Mouse (Mus musculus) limb, embryonic 10.5 days (tissue): ENCODE measurements around the gene Mark4. TPM values are rescaled to one million over a fixed set of nuclear protein-coding genes. Genes with fewer than 3 reads are reported as not detected.
A peak's percentile ranks its signal among the peaks of the same experiment; 100 is the strongest.

ENCODE experiments used
- DNase-seq: peaks from one replicate; pipeline ENCODE4 v3.0.0-alpha.2; 2017; ENCODE audit warnings: low spot score
- H3K27ac ChIP-seq: fragments of 300-500 bp; sonication (generic); 2 replicates; pipeline ENCODE4 v1.5.1; 2016; ENCODE audit warnings: mild to moderate bottlenecking
- H3K27me3 ChIP-seq: fragments of 300-500 bp; sonication (generic); 2 replicates; pipeline ENCODE4 v1.6.1; 2016; ENCODE audit warnings: low read depth, mild to moderate bottlenecking; ENCODE audit not compliant: poor library complexity, severe bottlenecking
- H3K36me3 ChIP-seq: fragments of 300-500 bp; sonication (generic); 2 replicates; pipeline ENCODE4 v1.6.1; 2016; ENCODE audit warnings: mild to moderate bottlenecking, moderate library complexity
- H3K4me1 ChIP-seq: fragments of 300-500 bp; sonication (generic); 2 replicates; pipeline ENCODE4 v1.6.1; 2016
- H3K4me3 ChIP-seq: fragments of 300-500 bp; sonication (generic); 2 replicates; pipeline ENCODE4 v1.5.1; 2016; ENCODE audit warnings: mild to moderate bottlenecking, moderate library complexity
- H3K9me3 ChIP-seq: fragments of 300-500 bp; sonication (generic); replicated peaks from 2 replicates; pipeline ENCODE4 v1.6.1; 2016; ENCODE audit warnings: mild to moderate bottlenecking
- WGBS: fragments of 180-500 bp; shearing (Covaris S2); methylation state at CpG from one replicate; pipeline ENCODE4 v1.1.7; 2016; 5-methylcytosine and 5-hydroxymethylcytosine counted together
- polyA plus RNA-seq: library from polyadenylated mRNA; unstranded; fragments of >200 nt; fragmentation: Nextera tagmentation; extraction: Ambion mirVana; gene quantifications from 2 replicates; pipeline ENCODE4 v1.2.1, GENCODE M21; 2016

Mark4 gene
- polyA plus RNA-seq, 1 experiment from 2014 or later = 8.0 TPM

- Histone ChIP-seq H3K4me1 (peaks cover 15% of the 10 kb centered on the region), H3K36me3 (no peaks in the 10 kb centered on the region), H3K27ac (no peak overlapping the region), H3K4me3 (peak overlapping the region; percentile 44), H3K27me3 (peaks cover 67% of the 10 kb centered on the region), H3K9me3 (no peaks in the 10 kb centered on the region)
- WGBS = 7% methylated on average over 31 of the region's 31 CpGs
- DNase-seq = peak; percentile 54
These were observed 30.9 kb upstream of the Mark4 start for GRCm38 (mm10) chr7:19489525-19489924.

DNA sequence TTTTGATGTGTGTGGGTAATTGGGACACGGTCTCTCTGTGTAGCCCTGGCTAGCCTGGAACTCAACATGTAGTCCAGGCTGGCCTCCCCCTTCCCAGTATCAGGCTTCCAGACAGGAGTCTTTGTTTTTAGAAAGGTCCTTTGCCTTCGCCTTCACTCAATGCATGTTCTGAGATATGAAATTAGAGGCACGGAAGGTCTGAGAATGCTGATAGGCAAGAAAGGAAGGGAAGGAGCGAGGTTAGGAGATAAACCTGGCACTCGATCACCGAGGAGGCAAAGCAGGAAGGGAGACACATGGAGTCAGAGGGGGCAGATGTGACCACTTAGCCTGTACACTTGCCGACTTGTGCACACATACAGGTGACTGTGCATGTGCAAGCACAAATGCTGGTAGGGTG lies 27.9 kb upstream of the Mark4 start:
- Histone ChIP-seq H3K4me3 (no peak overlapping the region), H3K9me3 (no peaks in the 10 kb centered on the region), H3K27ac (no peak overlapping the region), H3K36me3 (no peaks in the 10 kb centered on the region), H3K4me1 (peaks cover 9% of the 10 kb centered on the region), H3K27me3 (peaks cover 49% of the 10 kb centered on the region)
- DNase-seq = no peak
- WGBS = 88% methylated on average over 7 of the region's 7 CpGs

DNA sequence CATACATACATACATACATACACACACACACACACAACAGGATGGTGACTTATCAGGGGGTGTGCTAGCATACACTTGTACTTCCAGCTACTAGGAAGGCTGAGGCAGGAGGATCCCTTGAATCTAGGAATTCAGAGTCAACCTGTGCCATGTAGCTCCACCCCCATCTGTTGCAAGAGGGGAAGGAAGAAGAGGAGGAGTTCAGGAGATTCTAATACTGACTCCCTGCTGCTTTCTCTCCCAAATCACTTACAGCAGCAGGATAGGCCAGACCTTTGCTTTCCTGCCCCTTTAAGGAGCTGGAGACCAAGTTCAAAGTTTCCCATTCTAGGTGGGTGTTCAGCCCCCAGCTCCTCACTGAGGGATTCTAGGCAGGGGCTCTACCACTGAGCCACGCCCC lies 26.9 kb upstream of the Mark4 start:
- no peak for DNase-seq
- Histone ChIP-seq H3K27me3 (peaks cover 39% of the 10 kb centered on the region), H3K4me3 (no peak overlapping the region), H3K36me3 (no peaks in the 10 kb centered on the region), H3K4me1 (peaks cover 6% of the 10 kb centered on the region), H3K27ac (no peak overlapping the region), H3K9me3 (no peaks in the 10 kb centered on the region)
- WGBS = 94% methylated on average over 1 of the region's 1 CpGs

DNA sequence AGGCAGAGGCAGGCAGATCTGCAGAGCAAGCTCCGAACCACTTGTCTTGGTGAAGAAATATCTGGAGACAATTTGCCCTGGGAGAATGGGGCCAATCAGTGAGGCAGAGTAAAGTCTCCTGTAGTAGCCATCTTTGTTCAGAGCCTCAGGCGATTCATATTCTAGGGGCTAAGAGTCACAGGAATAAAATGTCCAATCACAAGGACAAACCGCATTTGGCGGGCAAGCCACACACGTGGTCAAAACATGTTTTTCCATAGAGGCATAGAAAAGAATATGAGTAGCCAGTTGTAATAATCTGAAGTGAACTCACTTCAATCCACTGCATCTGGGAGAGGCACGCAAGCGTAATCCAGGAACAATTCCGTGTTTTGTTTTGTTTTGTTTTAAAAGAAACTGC lies 24.7 kb upstream of the Mark4 start:
- peaks cover 18% of the 10 kb centered on the region for H3K27me3 ChIP-seq
- no peak overlapping the region for H3K4me3 ChIP-seq
- H3K27ac ChIP-seq = no peak overlapping the region
- H3K9me3 ChIP-seq = no peaks in the 10 kb centered on the region
- no peak for DNase-seq
- peaks cover under 1% of the 10 kb centered on the region; the same call in 1 of the 2 replicates for H3K4me1 ChIP-seq
- WGBS = 85% methylated on average over 8 of the region's 8 CpGs
- H3K36me3 ChIP-seq = no peaks in the 10 kb centered on the region

DNA sequence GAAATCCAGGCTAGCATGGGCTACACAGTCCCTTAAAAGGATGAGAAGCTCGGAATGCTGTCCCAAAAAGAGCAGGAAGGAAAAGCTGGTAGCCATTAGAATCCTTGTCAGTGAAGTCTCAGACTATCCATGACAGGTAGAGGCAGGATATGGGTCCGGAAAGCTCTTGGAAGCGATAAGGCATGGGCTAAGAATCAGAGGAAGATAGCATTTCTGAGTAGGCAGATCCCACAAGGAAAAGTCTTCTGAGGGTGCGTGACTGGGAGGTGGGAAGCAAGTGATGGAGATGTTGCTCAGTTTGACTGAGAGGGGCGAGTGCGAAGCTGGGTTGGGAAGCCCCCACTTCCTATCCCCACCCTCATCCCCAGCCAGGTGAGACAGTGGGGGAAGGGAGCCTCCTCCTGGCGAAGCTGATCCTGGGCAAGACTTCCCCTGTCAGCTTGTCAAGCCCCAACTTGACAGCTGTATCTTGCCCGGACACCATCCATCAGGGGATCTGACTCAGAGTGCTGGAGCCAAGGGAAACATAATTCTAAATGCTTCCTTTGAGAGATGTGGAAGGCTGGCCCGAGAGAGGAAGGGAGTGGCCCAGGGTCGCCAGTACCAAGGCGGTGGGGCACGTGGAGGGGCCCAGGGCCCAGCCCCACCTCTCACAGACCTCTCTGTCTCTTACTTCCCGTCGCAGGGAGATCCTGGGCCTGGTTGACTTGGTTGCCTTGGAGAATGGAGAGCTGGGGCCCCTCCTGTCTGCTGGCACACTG lies 19.2 kb upstream of the Mark4 start:
- WGBS = 24% methylated on average over 14 of the region's 14 CpGs
- no peak for DNase-seq
- no peak overlapping the region for H3K27ac ChIP-seq
- H3K9me3 ChIP-seq = no peaks in the 10 kb centered on the region
- peaks cover 19% of the 10 kb centered on the region for H3K4me1 ChIP-seq
- peaks cover 53% of the 10 kb centered on the region for H3K27me3 ChIP-seq
- no peak overlapping the region for H3K4me3 ChIP-seq
- H3K36me3 ChIP-seq = 0 out of 2 replicates have a peak, but pooled peaks cover 2% of the 10 kb centered on the region

DNA sequence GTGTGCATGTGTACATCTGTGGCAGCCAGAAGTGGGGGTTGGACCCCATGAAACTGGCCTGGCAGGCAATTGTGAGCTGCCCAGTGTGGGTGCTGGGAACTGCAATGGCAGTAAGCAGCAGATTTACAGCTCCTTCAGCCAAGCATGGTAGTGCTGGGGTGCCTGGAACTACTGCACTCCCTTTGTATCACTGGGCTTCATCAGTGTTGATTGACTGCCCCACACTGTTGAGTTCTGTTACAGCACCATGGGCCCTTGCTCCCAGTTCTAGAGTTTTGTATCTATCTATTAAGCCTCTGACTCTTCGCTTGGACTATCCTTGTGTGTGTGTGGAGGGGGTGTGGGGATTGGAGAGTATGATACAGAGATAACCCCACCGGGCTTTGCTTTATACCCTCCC lies 18.5 kb upstream of the Mark4 start:
- 0 out of 2 replicates have a peak, but pooled peaks cover 2% of the 10 kb centered on the region for H3K36me3 ChIP-seq
- H3K27me3 ChIP-seq = peaks cover 60% of the 10 kb centered on the region
- peaks cover 21% of the 10 kb centered on the region for H3K4me1 ChIP-seq
- no peak overlapping the region for H3K4me3 ChIP-seq
- DNase-seq = no peak
- H3K27ac ChIP-seq = no peak overlapping the region
- no peaks in the 10 kb centered on the region for H3K9me3 ChIP-seq
- 84% methylated on average over 2 of the region's 2 CpGs for WGBS

GRCm38 (mm10) chr7:19473875-19474443 lies 15.3 kb upstream of the Mark4 start:
- peak overlapping the region; percentile 68 for H3K4me3 ChIP-seq
- peak overlapping the region; percentile 91 for H3K27ac ChIP-seq
- peaks cover 91% of the 10 kb centered on the region for H3K27me3 ChIP-seq
- peak; percentile 84 for DNase-seq
- no peaks in the 10 kb centered on the region for H3K9me3 ChIP-seq
- H3K36me3 ChIP-seq = 0 out of 2 replicates have a peak, but pooled peaks cover 2% of the 10 kb centered on the region
- under 1% methylated on average over 89 of the region's 89 CpGs for WGBS
- peaks cover 32% of the 10 kb centered on the region for H3K4me1 ChIP-seq

DNA sequence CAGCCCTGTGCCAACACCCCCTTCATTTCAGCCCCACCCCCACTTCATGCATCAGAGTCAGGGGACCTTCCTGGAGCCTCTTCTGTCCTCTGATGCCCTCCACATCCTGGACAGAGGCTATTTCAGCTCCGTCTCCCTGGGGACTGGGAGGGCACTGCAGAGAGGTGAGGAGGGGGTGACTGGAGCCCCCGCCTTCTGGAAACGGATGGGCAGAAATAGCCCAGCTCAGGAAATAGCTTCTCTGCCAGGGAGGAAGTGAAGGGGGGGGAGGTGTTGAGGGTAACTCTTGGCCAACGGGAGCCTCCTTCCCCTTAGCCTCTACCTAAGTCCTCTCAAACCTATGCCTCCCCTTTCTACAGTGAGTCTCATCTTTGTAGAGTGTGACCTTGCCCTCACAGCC lies 13.8 kb upstream of the Mark4 start:
- Histone ChIP-seq H3K27me3 (peaks cover 97% of the 10 kb centered on the region), H3K36me3 (0 out of 2 replicates have a peak, but pooled peaks cover 2% of the 10 kb centered on the region), H3K27ac (no peak overlapping the region), H3K4me3 (no peak overlapping the region), H3K4me1 (peaks cover 27% of the 10 kb centered on the region), H3K9me3 (no peaks in the 10 kb centered on the region)
- 45% methylated on average over 4 of the region's 4 CpGs for WGBS
- no peak for DNase-seq

GRCm38 (mm10) chr7:19470308-19470707 lies 11.7 kb upstream of the Mark4 start:
- WGBS = 17% methylated on average over 14 of the region's 14 CpGs

DNA sequence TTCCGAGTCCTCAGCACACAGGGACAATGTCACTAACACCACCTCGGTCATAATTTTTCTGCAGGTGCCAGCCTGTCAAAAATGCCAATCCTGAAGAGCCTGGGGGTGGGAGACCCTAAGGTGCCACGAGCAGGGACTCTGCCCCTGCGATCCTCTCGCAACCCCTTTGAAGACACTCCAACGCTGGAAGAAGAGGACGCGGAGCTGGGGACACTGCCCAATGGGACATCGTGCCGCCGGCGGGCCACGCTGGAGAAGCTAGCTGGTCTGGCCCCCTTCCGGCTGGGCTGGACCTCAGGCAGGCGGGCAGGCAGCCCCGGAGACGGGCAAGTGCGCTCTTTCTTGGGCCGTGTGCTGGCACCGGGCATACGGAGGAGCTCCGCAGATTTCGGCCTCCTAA lies 10.8 kb upstream of the Mark4 start:
- Histone ChIP-seq H3K36me3 (0 out of 2 replicates have a peak, but pooled peaks cover 2% of the 10 kb centered on the region), H3K27ac (0 out of 2 replicates have a peak overlapping the region, but pooled peaks have one; percentile 38), H3K27me3 (peaks cover 87% of the 10 kb centered on the region), H3K9me3 (no peaks in the 10 kb centered on the region), H3K4me1 (peaks cover 39% of the 10 kb centered on the region), H3K4me3 (peak overlapping the region; percentile 5; the same call in 1 of the 2 replicates)
- WGBS = 18% methylated on average over 23 of the region's 23 CpGs
- no peak for DNase-seq

More at GRCm38 (mm10) chr7:19470308-19470707, 11.7 kb upstream of the Mark4 start:
- Histone ChIP-seq H3K4me1 (peaks cover 31% of the 10 kb centered on the region), H3K4me3 (no peak overlapping the region), H3K27ac (no peak overlapping the region), H3K27me3 (peaks cover 96% of the 10 kb centered on the region), H3K36me3 (0 out of 2 replicates have a peak, but pooled peaks cover 2% of the 10 kb centered on the region), H3K9me3 (no peaks in the 10 kb centered on the region)
- DNase-seq = no peak

- 69% methylated on average over 12 of the region's 12 CpGs for WGBS
- Histone ChIP-seq H3K4me1 (peaks cover 39% of the 10 kb centered on the region), H3K27ac (no peak overlapping the region), H3K4me3 (no peak overlapping the region), H3K27me3 (peaks cover 77% of the 10 kb centered on the region), H3K9me3 (no peaks in the 10 kb centered on the region), H3K36me3 (no peaks in the 10 kb centered on the region)
- DNase-seq = no peak
These were observed 9.7 kb upstream of the Mark4 start for GRCm38 (mm10) chr7:19468279-19468678.

GRCm38 (mm10) chr7:19467638-19468037 lies 9.0 kb upstream of the Mark4 start:
- no peak overlapping the region for H3K4me3 ChIP-seq
- H3K27ac ChIP-seq = no peak overlapping the region
- DNase-seq = no peak
- no peaks in the 10 kb centered on the region for H3K36me3 ChIP-seq
- H3K4me1 ChIP-seq = peaks cover 45% of the 10 kb centered on the region
- peaks cover 70% of the 10 kb centered on the region for H3K27me3 ChIP-seq
- 45% methylated on average over 6 of the region's 6 CpGs for WGBS
- H3K9me3 ChIP-seq = no peaks in the 10 kb centered on the region

GRCm38 (mm10) chr7:19466602-19467145 lies 8.1 kb upstream of the Mark4 start:
- Histone ChIP-seq H3K27ac (no peak overlapping the region), H3K4me1 (peaks cover 46% of the 10 kb centered on the region), H3K9me3 (no peaks in the 10 kb centered on the region), H3K4me3 (no peak overlapping the region), H3K36me3 (no peaks in the 10 kb centered on the region), H3K27me3 (peaks cover 60% of the 10 kb centered on the region)
- WGBS = 69% methylated on average over 5 of the region's 5 CpGs
- no peak for DNase-seq
